Mouse (Mus musculus): ENCODE data around the gene Olfr1148. TPM values are rescaled to one million over a fixed set of nuclear protein-coding genes. Genes with fewer than 3 reads are reported as not detected.

The Olfr1148 gene
- total RNA-seq (2022): not detected

GRCm38 (mm10) chr2:87830233-87830632 is at the start of gene Olfr1148:
Gene Olfr1148 (plus strand): TSS chr2:87830533.
- DNase-seq (ENCODE audit: low spot score in 2 of 2): no peak

DNA sequence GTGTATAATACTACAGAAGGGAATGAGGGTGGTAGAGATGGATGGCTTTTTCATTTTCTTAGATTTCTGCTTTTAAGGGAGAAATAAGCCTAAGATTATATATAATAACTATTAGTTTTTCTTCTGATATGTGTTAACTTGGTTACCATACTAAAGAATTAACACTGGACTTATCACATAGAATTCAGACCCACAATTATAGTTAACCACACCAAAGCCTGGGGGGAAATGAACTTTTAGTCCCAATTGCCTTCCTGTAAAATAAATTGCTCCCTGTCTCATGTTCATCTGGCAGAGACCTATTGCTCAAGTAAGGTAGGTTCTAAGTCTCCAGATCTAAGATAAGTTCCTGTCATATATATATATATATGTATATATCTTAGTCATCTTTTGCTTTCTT is 30.0 kb upstream of the Olfr1148 start, which contains the start of gene Olfr1143:
Gene Olfr1143 (plus strand): TSS at position 301 of the 400 bp plus-strand sequence.
- no peak for DNase-seq (ENCODE audit: low spot score in 2 of 2)

GRCm38 (mm10) chr2:87809522-87809921 is 20.8 kb upstream of the Olfr1148 start, which contains the start of gene Olfr1145:
Gene Olfr1145 (plus strand): TSS chr2:87809822.
- DNase-seq (ENCODE audit: low spot score in 2 of 2): no peak

DNA sequence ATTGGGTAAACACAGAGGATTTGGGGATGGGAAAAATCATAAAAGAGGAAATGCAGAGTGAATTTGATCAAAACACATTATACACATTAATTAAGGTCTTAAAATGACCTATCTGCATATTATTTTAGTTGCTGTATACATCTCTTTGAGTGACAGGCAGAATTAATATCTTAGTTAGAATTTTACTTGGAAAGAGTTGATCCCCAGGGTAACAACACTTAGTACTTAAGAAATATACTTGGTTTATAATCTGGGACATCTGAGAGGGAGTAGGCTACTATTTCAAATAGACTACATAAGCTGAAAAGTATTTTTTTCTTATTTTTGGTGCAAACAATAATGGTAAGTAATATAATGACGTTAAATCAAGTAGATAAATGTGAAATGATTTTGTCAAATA is 13.4 kb downstream of the Olfr1148 start, which contains the start of gene Olfr1150-ps1:
Gene Olfr1150-ps1 (plus strand): TSS at position 301 of the 400 bp plus-strand sequence.
- DNase-seq (ENCODE audit: low spot score in 2 of 2): no peak

DNA sequence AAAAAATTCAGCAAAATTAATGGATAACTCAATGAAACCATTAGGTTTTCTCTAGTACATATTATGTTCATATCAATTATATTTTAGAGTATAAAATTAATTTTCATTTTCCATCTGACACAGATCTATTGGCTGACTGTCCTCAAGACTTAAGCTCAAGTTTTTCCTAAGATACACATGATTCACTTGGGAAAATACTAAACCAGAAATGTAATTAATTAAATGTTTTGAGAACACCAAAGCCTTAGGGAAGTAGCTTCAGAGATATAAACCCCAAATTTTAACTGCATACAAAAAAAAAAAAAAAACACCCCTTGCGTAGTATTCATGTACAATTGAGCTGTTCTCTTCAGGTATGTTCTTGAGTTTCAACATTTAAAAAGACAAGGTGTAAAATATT is 25.2 kb downstream of the Olfr1148 start, which contains the start of gene Olfr1151:
Gene Olfr1151 (plus strand): TSS at position 301 of the 400 bp plus-strand sequence.
- no peak for DNase-seq (ENCODE audit: low spot score in 2 of 2)

DNA sequence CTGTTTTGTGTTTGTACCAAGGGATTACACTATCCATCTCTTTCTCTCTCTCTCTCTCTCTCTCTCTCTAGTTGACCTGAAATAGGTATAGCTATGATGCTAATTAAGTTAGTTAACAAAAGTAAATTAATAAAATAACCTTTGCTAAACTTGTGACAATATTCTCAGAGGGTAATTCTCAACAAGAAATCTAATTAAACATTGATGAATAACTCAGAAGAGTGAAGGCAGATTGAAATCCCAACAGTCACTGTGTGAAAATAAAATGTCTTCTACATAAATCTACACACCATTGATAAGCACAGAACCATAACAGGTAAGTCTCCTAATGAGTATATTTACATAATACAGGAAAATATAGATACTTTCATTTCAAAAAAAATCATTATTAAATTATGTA is 35.9 kb downstream of the Olfr1148 start, which contains the start of gene Olfr1152:
Gene Olfr1152 (plus strand): TSS at position 301 of the 400 bp plus-strand sequence.
- no peak for DNase-seq (ENCODE audit: low spot score in 2 of 2)

Other genes starting within 250 kb of the Olfr1148 start
- gene Olfr1130, start 224.3 kb upstream of the Olfr1148 start, total RNA-seq (2022): not detected
- gene Olfr1131, start 203.4 kb upstream of the Olfr1148 start, total RNA-seq (2022): not detected
- gene Olfr1132, start 193.0 kb upstream of the Olfr1148 start, total RNA-seq (2022): not detected
- not detected for gene Olfr1133, start 183.2 kb upstream of the Olfr1148 start, total RNA-seq (2022)
- not detected for gene Olfr1134, start 172.1 kb upstream of the Olfr1148 start, total RNA-seq (2022)
- gene Olfr1135, start 156.9 kb upstream of the Olfr1148 start, total RNA-seq (2022): not detected
- gene Olfr1136, start 136.6 kb upstream of the Olfr1148 start, total RNA-seq (2022): not detected
- not detected for gene Olfr1137, start 117.4 kb upstream of the Olfr1148 start, total RNA-seq (2022)
- gene Olfr1138, start 90.6 kb upstream of the Olfr1148 start, total RNA-seq (2022): not detected
- gene Olfr1140, start 86.8 kb upstream of the Olfr1148 start, total RNA-seq (2022): not detected
- gene Olfr1141, start 76.5 kb upstream of the Olfr1148 start, total RNA-seq (2022): not detected
- gene Olfr152, start 51.0 kb upstream of the Olfr1148 start, total RNA-seq (2022): not detected
- gene Olfr1143, start 29.9 kb upstream of the Olfr1148 start, total RNA-seq (2022): not detected
- gene Olfr1145, start 20.7 kb upstream of the Olfr1148 start, total RNA-seq (2022): not detected
- gene Olfr1150-ps1, start 13.5 kb downstream of the Olfr1148 start, total RNA-seq (2022): not detected
- not detected for gene Olfr1151, start 25.3 kb downstream of the Olfr1148 start, total RNA-seq (2022)
- gene Olfr1152, start 36.0 kb downstream of the Olfr1148 start, total RNA-seq (2022): not detected
- not detected for gene Olfr1153, start 64.4 kb downstream of the Olfr1148 start, total RNA-seq (2022)
- gene Olfr1154, start 74.6 kb downstream of the Olfr1148 start, total RNA-seq (2022): not detected
- not detected for gene Olfr1155, start 114.6 kb downstream of the Olfr1148 start, total RNA-seq (2022)
- gene Olfr1156, start 122.6 kb downstream of the Olfr1148 start, total RNA-seq (2022): not detected
- gene Olfr1157, start 137.8 kb downstream of the Olfr1148 start, total RNA-seq (2022): not detected
- not detected for gene Olfr74, start 144.1 kb downstream of the Olfr1148 start, total RNA-seq (2022)
- not detected for gene Olfr1158, start 159.6 kb downstream of the Olfr1148 start, total RNA-seq (2022)
- gene Olfr1160, start 177.7 kb downstream of the Olfr1148 start, total RNA-seq (2022): not detected
- gene Olfr1161, start 192.2 kb downstream of the Olfr1148 start, total RNA-seq (2022): not detected
- gene Olfr73, start 207.2 kb downstream of the Olfr1148 start, total RNA-seq (2022): not detected
- gene Olfr1162, start 220.6 kb downstream of the Olfr1148 start, total RNA-seq (2022): not detected
- gene Olfr1163, start 241.3 kb downstream of the Olfr1148 start, total RNA-seq (2022): not detected